Mouse (Mus musculus) lung, postnatal 0 days (tissue): ENCODE measurements around the gene Hspa12a.

ENCODE experiments used
- CTCF ChIP-seq: IDR thresholded peaks from 2 replicates; pipeline ENCODE4 v1.5.1; 2016; ENCODE audit warnings: antibody characterized with exemption, mild to moderate bottlenecking
- EP300 ChIP-seq: IDR thresholded peaks from 2 replicates; pipeline ENCODE4 v1.6.1; 2016; ENCODE audit warnings: antibody characterized with exemption, mild to moderate bottlenecking, control low read depth

- no peak for TF ChIP-seq CTCF
- no peak for TF ChIP-seq EP300
These were observed 132.9 kb downstream of the Hspa12a start for GRCm38 (mm10) chr19:58810536-58810935.
